Mouse (Mus musculus) mammary gland, adult 2 months (tissue): ENCODE results near the gene Myo6. TPM values are rescaled to one million over a fixed set of nuclear protein-coding genes. Genes with fewer than 3 reads are reported as not detected.

ENCODE experiments used
- polyA plus RNA-seq: library from polyadenylated mRNA; depleted of rRNA; stranded (reverse); fragments of >200 nt; gene quantifications from 2 replicates; pipeline ENCODE4 v1.2.3, GENCODE M21; 2012; ENCODE audit warnings: low replicate concordance; rRNA removed

Myo6 gene
- polyA plus RNA-seq: 6.7 and 8.1 TPM in 2 replicates

GRCm38 (mm10) chr9:80164611-80165474 lies at the start of gene Myo6:
Gene Myo6 (plus strand): TSS chr9:80165031.

Other genes with a start within 250 kb of the Myo6 start
- gene Filip1, start 152.2 kb upstream of the Myo6 start, polyA plus RNA-seq: 1.4 and 5.4 TPM in 2 replicates
- 8.9 and 23.7 TPM in 2 replicates for gene Senp6, start 98.1 kb upstream of the Myo6 start, polyA plus RNA-seq